ENCODE assay signal across 18 mouse cellular contexts in genomic region chr1:185524020-185524419, GRCm38 (mm10).
"Had no signal": no experiment of that assay in that cellular context is flagged by ENCODE, and none has a peak within 500 bp of the region (broad histone marks: within the 10 kb centered on the region; RNA-seq: fewer than 3 reads in every experiment).

No protein-coding gene starts in this region.

- ATAC-seq: intestine, postnatal 0 days; midbrain, embryonic 13.5 days; midbrain, embryonic 16.5 days had no signal

- H3K9me3 ChIP-seq: kidney, embryonic 15.5 days; liver, embryonic 13.5 days; midbrain, embryonic 10.5 days; midbrain, embryonic 13.5 days; neural tube, embryonic 13.5 days had no signal

- DNase-seq: kidney, adult 2 months; kidney, postnatal 10 days; kidney, postnatal 4 days; left cerebral cortex, postnatal 4 days; liver, embryonic 13.5 days; lung, embryonic 14.5 days; lung, postnatal 10 days; lung, postnatal 36 days; thymus, adult 18-20 months; thymus, postnatal 4 days had no signal

- H3K27ac ChIP-seq: kidney, embryonic 15.5 days; liver, embryonic 13.5 days; midbrain, embryonic 10.5 days; midbrain, embryonic 13.5 days; neural tube, embryonic 13.5 days had no signal

- H3K4me2 ChIP-seq: kidney, embryonic 15.5 days; liver, embryonic 13.5 days; lung, embryonic 14.5 days; midbrain, embryonic 13.5 days; neural tube, embryonic 13.5 days had no signal

- H3K36me3 ChIP-seq: kidney, embryonic 15.5 days; liver, embryonic 13.5 days; midbrain, embryonic 10.5 days; midbrain, embryonic 13.5 days; neural tube, embryonic 13.5 days had no signal

- H3K9ac ChIP-seq: kidney, embryonic 15.5 days; liver, embryonic 13.5 days; lung, embryonic 14.5 days; midbrain, embryonic 13.5 days; neural tube, embryonic 13.5 days had no signal

- H3K4me1 ChIP-seq: kidney, embryonic 15.5 days; megakaryocyte, embryonic 14.5 days; midbrain, embryonic 10.5 days; midbrain, embryonic 13.5 days; neural tube, embryonic 13.5 days had no signal

- H3K27me3 ChIP-seq: kidney, embryonic 15.5 days; liver, embryonic 13.5 days; midbrain, embryonic 13.5 days; neural tube, embryonic 13.5 days had no signal

- H3K4me3 ChIP-seq: kidney, embryonic 15.5 days; liver, embryonic 13.5 days; megakaryocyte, embryonic 14.5 days; midbrain, embryonic 10.5 days; midbrain, embryonic 13.5 days; myocyte; neural tube, embryonic 13.5 days had no signal
